Comparison of ENCODE assay signal across 9 mouse cellular contexts in genomic region chr9:50500467-50500973, GRCm38 (mm10). TPM values are rescaled to one million over a fixed set of nuclear protein-coding genes. Genes with fewer than 3 reads are reported as not detected.
DNase-seq lines count a peak whose midpoint lies in the region; ATAC-seq and TF ChIP-seq lines count a peak whose summit lies in the region.
"Had no signal": no experiment of that assay in that cellular context is flagged by ENCODE, and none has a peak within 500 bp of the region (broad histone marks: within the 10 kb centered on the region; RNA-seq: fewer than 3 reads in every experiment).

No protein-coding gene starts in this region.

- H3K27me3 ChIP-seq in heart, embryonic 15.5 days = no peaks in the 10 kb centered on the region
- H3K27me3 ChIP-seq in hindbrain, embryonic 15.5 days = no peaks in the 10 kb centered on the region
- no peaks in the 10 kb centered on the region for H3K27me3 ChIP-seq in midbrain, embryonic 14.5 days (ENCODE audit: control insufficient read depth, insufficient read depth, low read length)

- no peaks in the 10 kb centered on the region for H3K9me3 ChIP-seq in heart, embryonic 15.5 days (replicated peaks)
- no peaks in the 10 kb centered on the region for H3K9me3 ChIP-seq in hindbrain, embryonic 15.5 days
- no peaks in the 10 kb centered on the region for H3K9me3 ChIP-seq in midbrain, embryonic 14.5 days (ENCODE audit: control insufficient read depth, low read length)

- no peak for TF ChIP-seq CTCF in lung, adult 2 months (IDR thresholded peaks at IDR 0.05; ENCODE audit: insufficient read depth, low read length)

- DNase-seq in heart, postnatal 4 days = no peak
- DNase-seq in brain, adult 2 months (ENCODE audit: low read depth, low spot score) = peak; percentile 13
- DNase-seq in midbrain, embryonic 14.5 days = peak; percentile 29
- DNase-seq in adrenal gland, postnatal 10 days = no peak
- DNase-seq in gastrocnemius, adult 8-10 months (ENCODE audit: low spot score in 2 of 2) = no peak
- no peak for DNase-seq in lung, adult 2 months
- DNase-seq: cerebellum, postnatal 36 days had no signal

- no peak overlapping the region for H3K9ac ChIP-seq in heart, embryonic 15.5 days
- H3K9ac ChIP-seq in hindbrain, embryonic 15.5 days = 0 out of 2 replicates have a peak overlapping the region, but pooled peaks have one; percentile 14
- H3K9ac ChIP-seq in midbrain, embryonic 14.5 days (replicated peaks; ENCODE audit: low read length) = 0 out of 2 replicates have a peak overlapping the region, but pooled peaks have one; percentile 16

- ATAC-seq in heart, embryonic 15.5 days (replicated peaks; ENCODE audit: insufficient number of reproducible peaks, insufficient read depth, low FRiP score, low read depth) = no peak
- ATAC-seq in hindbrain, embryonic 15.5 days (ENCODE audit: low FRiP score, low read depth) = no peak
- no peak for ATAC-seq in midbrain, embryonic 14.5 days (ENCODE audit: low FRiP score, low TSS enrichment)

- peak overlapping the region; percentile 57 for H3K4me2 ChIP-seq in heart, embryonic 15.5 days
- peak overlapping the region; percentile 51 for H3K4me2 ChIP-seq in hindbrain, embryonic 15.5 days
- H3K4me2 ChIP-seq in midbrain, embryonic 14.5 days (ENCODE audit: low read length) = peak overlapping the region; percentile 47

- no peak overlapping the region for H3K27ac ChIP-seq in heart, embryonic 15.5 days
- H3K27ac ChIP-seq in hindbrain, embryonic 15.5 days (replicated peaks) = peak overlapping the region; percentile 53
- H3K27ac ChIP-seq in midbrain, embryonic 14.5 days (replicated peaks; ENCODE audit: low read depth, low read length) = 0 out of 2 replicates have a peak overlapping the region, but pooled peaks have one; percentile 15

- H3K36me3 ChIP-seq in heart, embryonic 15.5 days = no peaks in the 10 kb centered on the region
- no peaks in the 10 kb centered on the region for H3K36me3 ChIP-seq in hindbrain, embryonic 15.5 days
- H3K36me3 ChIP-seq in midbrain, embryonic 14.5 days (ENCODE audit: control insufficient read depth, insufficient read depth, low read length) = no peaks in the 10 kb centered on the region

- no peak for TF ChIP-seq POLR2A in lung, adult 2 months (IDR thresholded peaks at IDR 0.05; ENCODE audit: borderline replicate concordance, extremely low read depth, low read depth, low read length)

- WGBS in heart, embryonic 15.5 days = 62% methylated on average over 15 of the region's 15 CpGs
- 71% methylated on average over 15 of the region's 15 CpGs for WGBS in hindbrain, embryonic 15.5 days
- WGBS in midbrain, embryonic 14.5 days = 74% methylated on average over 15 of the region's 15 CpGs
- WGBS in lung, adult 2 months = 70% methylated on average over 15 of the region's 15 CpGs

- H3K4me1 ChIP-seq in heart, embryonic 15.5 days (replicated peaks) = peaks cover 11% of the 10 kb centered on the region
- H3K4me1 ChIP-seq in hindbrain, embryonic 15.5 days (replicated peaks) = peaks cover 15% of the 10 kb centered on the region; the same call in 1 of the 2 replicates
- peaks cover 20% of the 10 kb centered on the region for H3K4me1 ChIP-seq in midbrain, embryonic 14.5 days (ENCODE audit: control insufficient read depth, insufficient read depth, low read length)
- H3K4me1 ChIP-seq in lung, adult 2 months (ENCODE audit: control insufficient read depth, insufficient read depth, low read length) = no peaks in the 10 kb centered on the region

- peak overlapping the region; percentile 40 for H3K4me3 ChIP-seq in heart, embryonic 15.5 days
- H3K4me3 ChIP-seq in hindbrain, embryonic 15.5 days = peak overlapping the region; percentile 33
- H3K4me3 ChIP-seq in midbrain, embryonic 14.5 days (replicated peaks; ENCODE audit: low read depth, low read length) = peak overlapping the region; percentile 20; the same call in 1 of the 2 replicates
- no peak overlapping the region for H3K4me3 ChIP-seq in lung, adult 2 months (replicated peaks; ENCODE audit: extremely low read depth, low read depth, low read length)

RNA-seq across cellular contexts. Expression of gene Plet1, which starts 6.2 kb away (rescaled TPM):
- 0.45 and 1.4 TPM in 2 replicates for polyA plus RNA-seq in heart, embryonic 15.5 days (2015; fragmentation: Nextera tagmentation; extraction: Ambion mirVana)
- total RNA-seq in heart, postnatal 4 days (2021) = 1 to 10 TPM in 1 of 2 experiments, under 1 TPM in 1; 0.88 to 1.3 TPM
- polyA plus RNA-seq in hindbrain, embryonic 15.5 days (2015; fragmentation: Nextera tagmentation; extraction: Ambion mirVana) = 0.51 and 0.52 TPM in 2 replicates
- 0.39 and 0.50 TPM in 2 replicates for polyA plus RNA-seq in midbrain, embryonic 14.5 days (2014; fragmentation: Nextera tagmentation; extraction: Ambion mirVana)
- under 1 TPM; 0.30 to 0.51 TPM for total RNA-seq in adrenal gland, postnatal 10 days (2021)
- under 1 TPM in 2 of 4 experiments, not detected in 2; 0.19 to 0.27 TPM for total RNA-seq in gastrocnemius, adult 8-10 months (2022)
- polyA plus RNA-seq in lung, adult 2 months (2012; rRNA removed) = 53.4 and 55.7 TPM in 2 replicates

RNA-seq across cellular contexts. Expression of gene Pts, which starts 28.0 kb away (rescaled TPM):
- 82.3 and 83.6 TPM in 2 replicates for polyA plus RNA-seq in heart, embryonic 15.5 days (2015; fragmentation: Nextera tagmentation; extraction: Ambion mirVana)
- 10 to 100 TPM; 27.7 to 36.5 TPM for total RNA-seq in heart, postnatal 4 days (2021)
- 108 TPM in 2 replicates for polyA plus RNA-seq in hindbrain, embryonic 15.5 days (2015; fragmentation: Nextera tagmentation; extraction: Ambion mirVana)
- polyA plus RNA-seq in midbrain, embryonic 14.5 days (2014; fragmentation: Nextera tagmentation; extraction: Ambion mirVana) = 118 and 122 TPM in 2 replicates
- 10 to 100 TPM; 62.0 to 72.7 TPM for total RNA-seq in adrenal gland, postnatal 10 days (2021)
- total RNA-seq in gastrocnemius, adult 8-10 months (2022) = 10 to 100 TPM; 10.1 to 13.7 (median 11.7) TPM
- 30.6 and 33.1 TPM in 2 replicates for polyA plus RNA-seq in lung, adult 2 months (2012; rRNA removed)

RNA-seq across cellular contexts. Expression of gene Il18, which starts 54.1 kb away (rescaled TPM):
- polyA plus RNA-seq in heart, embryonic 15.5 days (2015; fragmentation: Nextera tagmentation; extraction: Ambion mirVana) = 3.1 and 3.4 TPM in 2 replicates
- total RNA-seq in heart, postnatal 4 days (2021) = 1 to 10 TPM; 1.3 to 2.0 TPM
- polyA plus RNA-seq in hindbrain, embryonic 15.5 days (2015; fragmentation: Nextera tagmentation; extraction: Ambion mirVana) = 17.2 and 26.3 TPM in 2 replicates
- polyA plus RNA-seq in midbrain, embryonic 14.5 days (2014; fragmentation: Nextera tagmentation; extraction: Ambion mirVana) = 21.7 and 23.1 TPM in 2 replicates
- 1 to 10 TPM; 5.3 to 6.5 TPM for total RNA-seq in adrenal gland, postnatal 10 days (2021)
- 1 to 10 TPM in 3 of 4 experiments, under 1 TPM in 1; 0.63 to 2.0 (median 1.6) TPM for total RNA-seq in gastrocnemius, adult 8-10 months (2022)
- polyA plus RNA-seq in lung, adult 2 months (2012; rRNA removed) = 10.1 and 17.4 TPM in 2 replicates

RNA-seq across cellular contexts. Expression of gene Bco2, which starts 54.5 kb away (rescaled TPM):
- 0.13 and 0.25 TPM in 2 replicates for polyA plus RNA-seq in heart, embryonic 15.5 days (2015; fragmentation: Nextera tagmentation; extraction: Ambion mirVana)
- under 1 TPM; 0.12 to 0.20 TPM for total RNA-seq in heart, postnatal 4 days (2021)
- polyA plus RNA-seq in hindbrain, embryonic 15.5 days (2015; fragmentation: Nextera tagmentation; extraction: Ambion mirVana) = 0.47 and 0.60 TPM in 2 replicates
- polyA plus RNA-seq in midbrain, embryonic 14.5 days (2014; fragmentation: Nextera tagmentation; extraction: Ambion mirVana) = 0.20 and 0.23 TPM in 2 replicates
- total RNA-seq in adrenal gland, postnatal 10 days (2021) = 1 to 10 TPM; 3.1 to 3.3 TPM
- total RNA-seq in gastrocnemius, adult 8-10 months (2022) = under 1 TPM; 0.13 to 0.47 (median 0.44) TPM
- 0.53 and 0.70 TPM in 2 replicates for polyA plus RNA-seq in lung, adult 2 months (2012; rRNA removed)

Comparison
In these comparisons a context has a peak if more than half of its experiments do, and no peak if none do; other contexts are left out.
1. DNase-seq: peak in brain, adult 2 months (single experiment) and midbrain, embryonic 14.5 days (single experiment); none in heart, postnatal 4 days (single experiment), adrenal gland, postnatal 10 days (single experiment), gastrocnemius, adult 8-10 months (0 of 2) and lung, adult 2 months (single experiment).
2. RNA of gene Plet1, which starts 6.2 kb away (polyA plus RNA-seq): 53.4 to 55.7 TPM in lung, adult 2 months; 0.51 to 0.52 TPM in hindbrain, embryonic 15.5 days, 0.45 to 1.4 TPM in heart, embryonic 15.5 days and 0.39 to 0.50 TPM in midbrain, embryonic 14.5 days; every median in the first group is over 10 times any median in the second.
3. Peak in every context shown above with its lines, with median percentiles within 50 percentile points of each other: H3K4me2 ChIP-seq.